Mouse (Mus musculus) retina, postnatal 7 days (tissue): ENCODE results near the gene Mphosph9.

Source experiments
- DNase-seq: peaks from one replicate; pipeline ENCODE4 v3.0.0-alpha.2; 2012; ENCODE audit warnings: low read depth, low spot score

Gene Mphosph9

DNA sequence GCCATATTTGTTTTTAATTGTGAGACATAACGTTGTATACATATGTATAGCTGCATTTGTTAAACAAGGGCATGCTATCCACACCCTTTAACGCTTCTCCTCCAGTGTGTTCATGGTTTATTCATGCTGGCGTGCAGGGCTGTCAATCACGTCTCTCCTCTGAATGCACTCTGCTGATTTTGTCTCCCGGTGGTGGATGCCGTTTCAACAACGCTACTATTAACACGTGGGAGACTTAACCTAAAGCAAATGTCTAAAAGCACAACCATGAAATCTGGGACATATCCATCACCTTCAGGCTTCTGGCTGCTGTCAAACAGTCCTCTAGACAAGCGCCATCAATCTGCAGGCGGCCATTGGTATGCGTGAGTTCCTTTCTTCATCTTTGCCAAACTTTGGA is 58.1 kb downstream of the Mphosph9 start:
- DNase-seq: no peak

DNA sequence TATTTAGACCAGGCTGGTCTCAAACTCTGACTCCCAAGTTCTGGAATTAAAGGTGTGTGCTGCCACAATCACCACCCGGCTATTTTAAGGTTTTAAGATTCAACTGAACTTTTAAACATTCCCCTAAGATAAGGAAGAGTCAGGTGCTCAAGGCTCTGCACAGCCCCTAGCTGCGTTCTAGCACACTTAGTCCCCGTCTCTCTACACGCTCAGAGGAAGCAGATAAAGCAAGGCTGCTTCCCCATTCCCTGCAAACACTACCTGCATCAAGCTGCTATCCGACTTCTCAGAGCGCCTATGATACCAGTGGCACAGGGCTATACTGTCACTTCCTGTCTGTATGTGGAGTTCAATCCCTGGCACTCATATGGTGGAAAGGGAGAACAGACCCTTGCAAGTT is 60.1 kb downstream of the Mphosph9 start:
- no peak for DNase-seq

DNA sequence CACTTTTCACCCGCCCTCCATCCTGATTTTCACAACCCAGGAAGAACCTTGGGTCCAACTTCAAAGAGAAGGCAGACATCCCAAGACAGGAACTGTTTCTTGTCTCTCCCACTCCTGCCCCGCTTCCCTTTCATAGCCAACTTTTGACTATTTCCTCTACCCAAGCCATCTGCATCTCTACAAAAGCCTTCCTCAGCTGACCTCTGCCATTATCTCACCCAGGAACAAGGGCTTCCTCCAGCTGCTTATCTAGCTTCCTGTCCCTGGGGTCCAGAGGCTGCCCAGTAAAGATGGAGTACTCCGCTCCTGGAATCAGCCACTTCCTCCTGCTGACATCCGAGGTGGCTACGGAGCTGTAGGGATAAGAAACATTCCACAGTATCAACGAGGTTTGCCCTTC is 61.0 kb downstream of the Mphosph9 start:
- no peak for DNase-seq

DNA sequence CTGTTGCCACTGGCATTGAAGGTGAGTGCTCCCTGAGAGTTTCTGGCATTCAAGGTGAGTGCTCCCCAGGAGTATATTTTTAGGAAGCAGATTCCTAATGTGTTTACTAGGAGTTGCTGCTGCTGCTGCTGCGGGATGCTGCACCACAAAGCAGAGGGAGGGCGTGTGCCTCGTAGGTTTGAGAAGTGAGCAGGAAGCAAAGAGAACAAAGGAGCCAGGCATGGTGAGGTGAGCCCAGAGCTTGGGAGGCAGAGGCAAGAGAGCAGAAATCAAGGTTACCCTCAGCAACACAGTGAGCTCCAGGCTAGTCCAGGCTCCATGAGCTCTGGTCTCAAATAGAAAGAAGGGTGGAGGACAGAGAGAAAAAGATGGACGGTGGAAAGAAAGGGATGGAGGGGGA is 64.5 kb downstream of the Mphosph9 start:
- no peak for DNase-seq

DNA sequence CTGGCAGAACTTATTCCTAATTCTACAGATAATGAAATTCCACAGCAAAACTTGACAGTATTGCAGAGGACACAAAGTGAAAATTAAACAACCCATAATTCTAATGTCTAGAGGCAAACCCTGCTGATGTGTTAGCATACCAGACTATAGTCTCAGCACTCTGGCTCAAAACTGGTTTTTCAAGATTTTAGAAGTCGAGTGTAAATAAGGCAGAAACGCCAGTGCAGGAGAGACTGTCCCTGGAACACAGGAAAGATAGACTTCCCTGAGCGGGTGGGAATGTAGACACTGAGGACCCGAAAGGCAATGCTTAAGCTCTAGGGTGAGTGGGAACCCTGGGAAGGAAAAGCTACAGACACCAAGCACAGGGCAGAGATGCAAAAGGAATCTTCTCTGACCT is 65.7 kb downstream of the Mphosph9 start:
- DNase-seq: no peak

DNA sequence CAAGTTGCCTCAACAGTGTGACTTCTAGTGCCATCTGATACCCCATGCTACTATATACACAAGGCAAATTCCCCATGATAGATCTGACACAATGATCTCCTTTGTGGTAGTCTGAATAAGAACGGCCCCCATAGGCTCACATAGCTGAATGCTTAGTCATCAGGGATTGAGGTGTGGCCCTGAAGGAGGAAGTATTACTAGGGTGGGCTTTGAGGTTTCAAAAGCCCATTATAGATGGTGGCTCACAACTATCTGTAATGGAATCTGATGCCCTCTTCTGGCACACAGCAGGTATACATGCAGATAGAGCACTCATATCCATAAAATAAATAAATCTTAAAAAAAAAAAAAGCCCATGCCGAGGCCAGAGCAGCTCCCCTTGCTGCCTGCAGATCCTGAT is 68.6 kb downstream of the Mphosph9 start:
- no peak for DNase-seq

DNA sequence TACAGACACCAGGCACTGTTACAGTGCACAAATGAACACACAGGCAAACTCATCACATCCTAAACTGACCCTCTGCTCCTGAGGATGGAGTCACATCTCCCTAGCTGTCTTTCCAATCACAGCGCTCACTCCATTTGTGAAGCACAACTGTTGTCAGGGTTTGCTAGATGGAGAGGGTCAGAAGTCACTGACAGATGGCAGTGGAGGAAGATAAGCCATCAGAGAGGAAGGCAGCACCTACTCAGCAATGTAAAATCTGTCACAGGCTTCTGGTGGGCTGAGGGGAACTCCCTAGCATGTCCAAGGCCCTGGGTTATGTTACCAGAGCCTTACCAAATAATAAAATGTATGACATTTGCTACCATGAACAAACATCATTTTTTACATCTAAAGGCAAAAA is 69.7 kb downstream of the Mphosph9 start:
- no peak for DNase-seq

DNA sequence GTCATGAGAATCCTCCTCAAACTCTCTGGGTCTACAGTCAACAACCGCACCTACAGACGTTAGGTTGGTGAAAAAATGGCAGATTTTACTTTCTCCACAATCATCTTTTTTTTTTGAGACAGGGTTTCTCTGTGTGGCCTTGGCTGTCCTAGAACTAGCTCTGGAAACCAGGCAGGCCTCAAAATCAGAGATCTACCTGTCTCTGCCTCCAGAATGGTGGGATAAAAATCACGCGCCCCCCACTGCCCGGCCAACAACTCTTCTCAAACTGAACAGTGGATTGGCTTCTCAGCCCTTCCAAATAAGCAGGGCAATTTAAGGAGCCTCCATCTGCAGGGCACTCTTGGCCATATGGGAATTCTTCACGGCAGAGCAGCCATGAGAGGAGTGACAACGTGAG is 72.6 kb downstream of the Mphosph9 start:
- no peak for DNase-seq

DNA sequence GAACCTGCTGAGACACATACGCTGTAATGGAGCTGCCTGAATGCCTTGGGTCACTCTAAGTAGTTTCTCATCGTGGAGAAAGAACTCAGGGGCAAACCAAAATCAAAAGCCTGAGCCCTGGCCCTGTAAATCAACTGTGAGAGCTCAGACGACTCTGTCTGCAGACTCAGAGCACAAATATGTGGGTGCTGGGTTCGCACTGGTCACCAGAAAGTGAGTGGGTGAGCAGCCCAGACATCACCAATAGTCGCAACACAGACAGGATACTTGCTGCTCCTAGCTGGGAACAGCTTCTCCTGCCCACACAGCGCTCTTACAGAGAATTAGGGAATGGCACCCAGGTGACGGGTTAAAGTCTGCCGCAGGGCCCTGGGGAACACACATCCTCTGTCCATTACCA is 74.2 kb downstream of the Mphosph9 start:
- no peak for DNase-seq

DNA sequence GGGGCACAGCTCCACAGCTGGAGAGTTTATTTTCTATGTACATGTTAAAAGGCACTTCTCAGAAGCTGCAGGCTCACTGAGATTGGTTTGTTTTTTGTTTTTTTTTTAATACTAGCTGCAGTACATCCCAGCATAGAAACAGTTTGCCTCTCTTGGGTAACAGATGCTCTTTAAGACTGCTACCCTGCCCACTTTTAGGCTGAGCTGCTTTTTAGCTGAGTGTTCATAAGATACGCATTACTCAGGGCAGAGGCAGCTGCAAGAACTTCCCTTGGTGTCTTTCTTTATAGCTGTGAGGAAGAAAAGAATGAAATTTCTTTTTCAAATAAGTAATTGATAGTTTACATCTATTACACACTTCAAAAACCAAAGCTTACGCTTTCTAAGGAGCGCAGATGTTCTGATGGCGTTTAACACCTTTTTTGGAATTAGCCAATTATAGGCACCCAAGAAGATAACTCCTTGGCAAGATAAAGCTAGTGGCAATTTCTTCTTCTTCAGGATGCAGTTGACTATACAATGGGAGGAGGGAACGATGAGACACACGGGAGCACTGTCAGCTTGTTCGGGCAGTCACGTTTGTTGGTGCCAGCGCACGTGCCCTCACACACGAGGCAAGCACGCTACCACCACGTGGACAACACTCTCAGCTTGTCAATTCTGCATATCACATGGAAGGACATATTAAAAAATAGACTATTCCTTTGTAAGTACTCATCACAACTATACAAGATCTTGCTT is 75.0 kb downstream of the Mphosph9 start:
- no peak for DNase-seq

DNA sequence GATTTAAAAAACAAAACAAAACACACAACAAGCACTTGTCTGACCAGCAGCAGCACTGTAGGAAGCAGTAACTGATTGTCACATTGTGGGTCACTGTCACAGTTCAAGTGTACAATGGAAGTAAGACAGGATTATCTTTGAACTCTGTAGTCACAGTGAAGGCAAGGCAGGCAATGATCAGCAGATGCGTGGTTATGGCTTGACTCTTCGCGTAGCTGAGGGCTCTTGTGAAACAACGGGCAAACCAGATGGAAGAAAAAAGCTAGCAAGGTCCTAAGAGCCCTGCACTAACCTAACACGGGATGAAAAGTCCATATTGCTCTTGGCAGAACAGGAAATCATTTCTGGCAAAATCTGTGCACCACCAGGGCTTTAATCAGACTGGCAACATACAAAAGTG is 76.7 kb downstream of the Mphosph9 start:
- no peak for DNase-seq

DNA sequence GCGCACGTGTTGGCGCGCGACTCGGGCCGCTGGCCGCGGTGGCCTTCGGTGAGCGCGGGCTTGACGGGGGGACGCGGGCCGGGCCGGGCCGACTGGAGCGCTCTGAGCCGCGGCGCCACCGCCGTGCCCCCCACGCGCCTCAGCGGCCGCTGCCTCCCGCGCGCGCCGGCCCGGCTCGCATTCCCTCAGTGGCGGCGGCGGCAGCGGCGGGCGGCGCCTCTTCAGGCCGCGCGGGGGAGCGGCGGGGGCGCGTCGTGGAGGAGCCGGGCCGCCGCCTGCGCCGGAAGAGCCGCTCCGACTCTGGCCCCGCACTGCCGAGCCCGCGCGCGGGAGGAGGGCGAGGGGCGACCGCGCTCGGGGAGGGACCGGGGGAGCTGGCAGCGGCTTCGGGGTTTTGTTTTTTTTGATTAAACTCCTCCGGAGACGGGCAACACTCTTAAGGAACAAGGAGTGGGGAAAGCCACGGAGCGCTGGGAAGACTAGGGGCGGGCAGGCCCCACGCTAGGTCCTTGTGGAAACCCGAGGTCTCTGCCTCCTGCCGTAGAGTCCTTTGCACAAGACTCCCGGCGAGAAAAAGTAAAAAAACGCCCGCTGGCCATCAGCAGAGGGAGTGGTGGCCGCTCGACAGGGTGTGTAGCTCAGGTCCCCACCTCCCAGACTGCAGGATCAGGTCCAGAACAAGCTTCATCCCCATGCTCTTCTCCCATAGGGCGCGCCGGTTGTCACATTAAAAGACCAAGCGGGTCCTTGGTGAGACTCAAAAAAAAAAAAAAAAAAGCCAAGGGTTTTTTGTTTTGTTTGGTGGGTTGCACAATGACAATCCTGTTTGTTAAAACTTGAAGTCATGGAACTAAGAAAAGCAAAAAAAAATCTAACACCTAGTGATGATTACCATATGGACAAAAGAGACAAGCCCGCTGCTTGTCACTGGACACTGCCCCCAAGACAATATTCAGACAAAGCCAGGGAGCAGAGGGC is 77.9 kb downstream of the Mphosph9 start, which contains the start of gene Pitpnm2:
Gene Pitpnm2 (minus strand): TSS at position 147 of the 978 bp plus-strand sequence.
- DNase-seq: peak; percentile 36

DNA sequence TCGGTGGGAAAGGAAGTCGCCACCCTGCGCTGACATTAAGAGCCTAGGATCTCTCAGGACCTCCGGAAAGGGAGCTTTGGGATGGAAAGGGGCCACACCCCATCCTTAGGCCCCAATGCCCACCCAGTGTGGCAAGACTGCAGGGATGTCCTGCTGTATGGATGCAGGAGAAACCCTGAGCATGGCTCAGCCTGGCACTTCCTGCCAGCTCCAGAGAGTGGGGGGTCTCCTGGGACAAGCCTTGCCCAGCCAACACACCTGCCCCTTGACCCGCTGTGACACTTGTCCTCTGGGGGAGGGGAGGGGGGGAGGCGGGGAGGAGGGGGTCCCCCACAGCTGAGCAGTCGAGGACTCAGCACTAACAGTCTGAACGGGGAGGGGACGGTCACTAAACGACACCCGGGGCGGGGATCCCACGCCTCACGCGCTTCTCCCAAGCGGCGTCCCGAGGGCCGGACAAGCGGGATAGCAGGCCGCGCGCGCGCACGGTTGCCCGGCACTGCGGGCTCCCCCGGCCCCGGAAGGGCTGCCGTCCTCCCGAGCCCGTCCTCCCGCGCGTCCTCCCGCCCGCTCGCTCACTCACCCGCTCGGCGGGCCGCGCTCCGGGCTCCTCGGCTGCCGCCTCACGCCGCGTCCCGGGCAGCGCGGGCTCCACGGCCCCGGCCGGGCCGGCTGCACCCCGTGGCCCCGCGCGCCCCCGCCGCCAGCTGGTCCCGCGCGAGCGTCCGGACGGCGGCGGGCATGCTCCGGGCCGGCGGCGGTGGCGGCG is 78.7 kb downstream of the Mphosph9 start:
- no peak for DNase-seq

DNA sequence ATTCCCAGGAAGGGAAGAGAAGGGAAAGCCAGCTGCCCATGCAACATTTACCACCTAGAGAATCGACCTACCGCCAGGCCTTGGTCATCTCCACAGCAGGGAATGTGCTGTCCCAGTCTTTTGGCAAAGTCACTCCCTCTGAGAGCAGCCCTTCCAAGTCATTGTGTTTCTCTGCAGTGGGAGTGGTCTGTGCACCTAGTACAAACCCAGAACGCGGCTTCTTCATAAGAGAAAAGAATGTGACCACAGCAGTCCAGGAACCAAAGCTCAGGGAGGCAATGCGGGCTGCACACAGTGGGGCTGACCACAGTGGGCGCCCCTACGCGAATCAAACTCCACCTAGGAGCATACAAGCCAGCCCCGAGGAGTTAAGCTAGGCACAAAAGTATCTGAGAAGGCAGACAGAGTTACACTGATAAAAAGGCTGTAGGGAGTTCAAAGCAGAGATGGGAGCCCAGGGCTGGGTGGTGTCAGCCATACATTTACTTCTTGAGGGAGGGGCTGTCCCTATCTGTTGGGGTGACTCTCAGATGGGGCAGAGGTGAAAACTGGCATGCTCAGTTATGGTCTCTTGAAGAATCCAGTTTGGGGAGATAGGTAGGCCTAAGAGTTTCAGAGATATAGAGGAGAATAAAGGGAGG is 79.7 kb downstream of the Mphosph9 start:
- DNase-seq: no peak

DNA sequence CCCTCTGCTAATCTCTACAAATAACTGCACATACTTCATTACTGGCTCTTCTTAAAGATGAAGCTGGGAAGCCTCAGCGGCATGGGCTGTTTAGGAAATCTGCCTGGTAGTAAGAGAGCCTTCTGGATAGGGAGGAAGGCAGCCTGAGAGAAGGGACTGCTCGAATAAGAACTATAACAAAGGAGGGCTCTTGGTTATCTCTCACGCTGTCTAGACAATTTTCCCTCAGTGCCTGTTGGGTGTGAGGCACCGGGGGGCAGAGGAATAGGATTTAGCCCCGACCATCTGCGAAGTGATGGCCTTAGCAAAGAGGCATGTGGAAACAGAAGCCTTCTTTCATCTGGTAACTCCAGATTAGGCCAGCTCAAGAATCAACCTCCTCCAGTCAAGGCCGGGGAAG is 80.5 kb downstream of the Mphosph9 start:
- no peak for DNase-seq

DNA sequence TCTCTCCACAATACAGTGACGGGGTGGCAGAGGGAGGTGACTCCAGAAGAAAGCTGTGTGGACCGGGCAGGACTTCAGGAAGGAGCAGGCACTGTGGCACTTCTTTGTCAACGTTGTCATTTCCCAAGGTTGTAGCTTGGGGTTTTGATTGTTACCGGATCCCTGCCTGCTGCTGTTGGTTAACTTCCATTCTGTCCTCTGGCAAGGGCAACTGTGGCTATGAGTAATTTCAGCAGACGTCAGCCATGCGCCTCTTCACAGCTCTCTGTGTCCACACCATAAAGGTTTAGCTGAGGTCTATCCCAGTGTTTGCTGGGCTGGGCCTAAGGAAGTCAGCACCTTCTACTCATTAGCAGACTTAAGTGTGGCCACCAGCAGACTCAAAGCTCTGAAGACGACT is 82.9 kb downstream of the Mphosph9 start:
- DNase-seq: no peak

DNA sequence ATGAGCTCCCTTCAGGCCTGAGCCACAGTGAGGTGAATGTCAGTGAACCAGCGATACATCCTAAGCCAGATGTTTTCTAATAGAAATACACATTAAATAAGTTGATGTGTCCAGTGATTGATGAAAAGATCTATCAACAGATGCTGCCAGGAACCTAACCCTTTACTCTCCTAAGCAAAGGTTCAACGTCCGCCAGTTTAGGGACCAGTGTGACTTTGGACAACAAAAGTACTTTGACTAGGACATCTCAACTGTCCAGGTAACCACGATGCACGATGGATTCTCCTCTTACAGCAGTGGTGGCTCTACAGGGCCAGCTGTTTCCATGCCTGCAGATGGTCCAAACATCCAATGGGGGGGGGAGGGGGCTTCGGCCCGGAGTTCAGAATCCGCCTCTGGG is 83.3 kb downstream of the Mphosph9 start:
- DNase-seq: no peak

DNA sequence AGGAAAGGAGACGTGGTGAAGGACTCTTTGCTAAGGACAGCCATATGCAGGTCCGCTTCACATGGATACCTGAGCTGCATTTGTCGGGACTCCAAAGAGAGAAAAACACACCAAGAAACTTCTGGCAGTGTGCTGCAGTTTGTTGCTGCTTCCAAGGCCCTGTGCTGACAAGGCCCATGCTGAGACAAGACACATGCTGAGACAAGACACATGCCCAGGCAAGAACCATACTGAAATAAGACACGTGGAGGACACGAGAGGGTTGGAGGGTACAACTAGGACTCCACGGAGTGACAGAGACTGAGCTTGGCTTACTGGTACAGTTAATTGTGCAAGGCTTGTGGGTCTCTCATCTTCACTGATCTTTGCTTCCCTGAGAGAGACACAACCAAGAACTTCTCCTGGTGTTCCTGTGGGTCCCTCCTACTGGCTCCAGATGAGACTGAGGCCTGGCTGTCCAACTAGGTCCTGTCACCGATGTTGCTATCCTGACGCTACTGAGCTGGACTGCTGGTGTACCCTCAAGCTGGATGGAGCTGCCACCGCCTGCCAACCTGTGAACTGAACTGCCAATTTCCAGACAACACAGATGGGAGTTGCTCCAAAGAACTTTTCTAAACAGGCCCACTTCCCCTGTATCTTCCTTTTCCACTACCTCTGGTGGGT is 84.4 kb downstream of the Mphosph9 start:
- no peak for DNase-seq

DNA sequence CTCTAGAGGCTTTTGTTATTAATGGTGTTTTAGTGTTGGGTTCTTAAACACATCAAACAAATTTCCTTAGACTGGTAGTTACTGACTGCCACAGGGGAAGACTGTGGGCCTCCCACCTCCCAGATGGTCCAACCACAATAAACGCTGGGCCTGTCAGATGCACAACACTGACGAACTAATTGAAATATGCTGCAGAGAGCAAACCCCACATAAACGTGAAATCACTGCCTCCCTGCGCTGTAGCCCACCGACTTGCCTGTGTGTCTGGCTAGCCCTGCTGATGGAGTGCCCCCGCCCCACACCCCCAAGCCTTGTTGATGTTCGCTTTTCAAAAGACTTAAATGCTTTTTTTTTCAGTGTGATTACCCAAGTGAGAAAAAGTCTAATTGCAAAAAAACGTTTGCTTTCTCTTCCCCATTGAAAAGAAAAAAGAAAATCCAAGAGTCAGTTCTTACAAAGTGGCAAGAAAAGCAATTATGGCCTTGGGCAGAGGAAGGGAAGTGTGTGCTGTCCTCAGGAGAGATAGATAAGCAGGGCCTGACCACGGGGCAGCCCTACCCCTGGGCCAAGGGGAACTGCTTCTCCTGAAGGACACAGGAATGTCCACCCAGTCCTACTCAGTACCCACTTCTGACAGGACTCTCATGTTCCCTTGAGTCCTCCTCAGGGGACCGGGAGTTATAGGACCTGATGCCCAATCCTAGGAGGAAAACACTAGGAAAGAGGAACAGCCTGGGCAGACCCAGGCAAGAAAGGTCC is 85.9 kb downstream of the Mphosph9 start:
- DNase-seq: no peak
